Mouse (Mus musculus) 3134 (cell line): ENCODE measurements at regions not wholly inside any gene's neighbourhood (a gene's known extent, or its start where the extent isn't known, plus 50 kb on each side); places are given as distances from the start of the nearest gene placed in this dataset.
"Not testable (repeated sequence)": the region's sequence is repeated elsewhere in the genome, so short reads cannot be mapped to it uniquely, and the experiment has no call there.

Experiments used
- DNase-seq: peaks from one replicate; pipeline ENCODE4 v3.0.0-alpha.2; 2011; ENCODE audit warnings: low spot score; ENCODE audit not compliant: insufficient read length; ENCODE audit errors: extremely low read depth

DNA sequence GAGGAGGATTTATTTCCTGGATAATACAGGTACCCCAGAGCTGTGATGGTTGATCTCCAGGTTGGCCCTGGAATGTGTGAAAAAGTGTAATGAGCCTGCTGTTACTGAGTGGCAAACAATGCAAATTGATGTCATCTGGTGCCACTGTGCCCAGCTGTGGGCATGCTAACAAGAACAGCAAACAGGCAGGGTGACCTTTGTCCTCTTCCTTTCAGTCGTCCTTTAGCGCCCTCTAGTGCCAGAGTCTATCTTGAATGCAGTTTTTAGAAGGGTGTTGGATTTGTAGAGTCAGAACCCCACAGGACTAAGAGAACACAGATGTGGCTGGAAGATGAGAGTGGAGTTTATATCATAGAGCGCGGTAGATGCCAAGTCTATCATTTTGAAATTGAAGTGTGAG lies 164.3 kb downstream of the Sdhaf3 start:
- peak; percentile 11 for DNase-seq

DNA sequence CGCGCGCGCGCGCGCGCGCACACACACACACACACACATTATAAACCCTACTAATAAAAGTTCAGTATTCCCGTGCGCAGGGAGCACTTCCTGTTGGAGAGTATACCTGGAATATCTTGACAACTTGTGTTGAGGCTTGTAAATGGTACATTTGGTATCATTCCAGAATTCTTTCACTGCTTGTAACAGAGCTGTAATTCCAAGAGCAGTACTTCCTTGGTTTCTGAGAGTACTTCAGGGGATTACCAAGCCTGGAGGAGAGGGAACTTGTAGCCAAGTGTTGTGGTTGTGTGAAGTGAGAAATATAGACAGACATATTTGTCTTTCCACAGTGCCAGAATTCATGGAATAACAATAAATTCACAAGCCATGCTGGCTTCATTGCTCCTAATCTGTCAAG lies 177.2 kb downstream of the Sdhaf3 start:
- no peak for DNase-seq

DNA sequence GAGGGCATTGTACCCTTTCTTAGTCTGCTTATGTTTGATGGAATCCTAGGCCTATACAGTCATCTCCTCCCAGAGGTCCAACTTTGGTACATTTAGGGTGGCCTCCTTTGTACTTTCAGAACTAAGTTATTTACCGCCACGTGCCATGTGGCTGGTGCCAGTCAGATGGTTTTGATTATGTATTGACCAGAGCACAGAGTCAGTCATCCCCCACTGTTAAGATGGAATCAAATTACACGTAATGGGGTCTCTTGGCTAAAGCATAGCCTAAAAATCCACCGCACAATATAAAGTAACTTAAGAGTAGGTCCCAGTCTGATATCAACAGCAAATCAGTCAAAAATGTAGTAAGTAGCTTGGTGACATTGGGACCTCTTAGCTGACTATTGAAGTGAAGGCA lies 178.3 kb downstream of the Sdhaf3 start:
- no peak for DNase-seq

DNA sequence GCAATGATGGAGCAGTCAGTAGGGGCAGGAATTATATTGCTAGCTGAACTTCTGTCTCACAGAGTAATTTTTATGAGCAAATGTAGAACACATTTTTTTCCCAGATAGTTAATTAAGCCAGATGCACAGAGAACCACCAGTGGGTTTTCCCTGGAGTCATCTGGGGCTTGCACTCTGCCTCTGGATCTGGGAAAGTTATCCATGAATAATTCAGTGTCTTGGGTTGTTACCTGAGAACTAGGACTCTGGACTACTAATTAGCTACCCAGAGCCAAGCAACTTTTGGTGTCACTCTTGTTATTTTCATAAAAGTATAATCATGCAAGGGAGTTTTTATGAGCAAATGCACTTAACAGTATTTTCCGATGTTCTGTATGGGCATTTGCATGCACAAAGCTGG lies 179.1 kb downstream of the Sdhaf3 start:
- no peak for DNase-seq

DNA sequence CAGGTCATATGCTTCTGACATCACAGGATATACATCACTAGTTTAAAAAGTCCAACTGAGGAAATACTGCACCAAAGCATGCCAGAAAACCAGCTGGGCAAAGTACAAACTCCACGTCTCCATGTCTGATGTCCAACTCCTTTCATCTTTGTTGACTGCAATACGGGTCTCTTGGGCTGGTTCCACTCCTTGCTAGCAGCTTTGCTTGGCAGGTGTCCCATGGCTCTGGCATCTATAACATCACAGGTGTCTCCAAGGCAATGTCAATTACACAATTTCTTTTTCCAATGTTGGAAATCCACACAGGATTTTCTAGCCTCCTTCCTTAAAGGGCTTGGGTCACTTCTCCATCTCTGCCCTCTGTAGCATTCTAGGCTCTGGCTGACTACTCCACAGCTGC lies 225.9 kb downstream of the Sdhaf3 start:
- no peak for DNase-seq

DNA sequence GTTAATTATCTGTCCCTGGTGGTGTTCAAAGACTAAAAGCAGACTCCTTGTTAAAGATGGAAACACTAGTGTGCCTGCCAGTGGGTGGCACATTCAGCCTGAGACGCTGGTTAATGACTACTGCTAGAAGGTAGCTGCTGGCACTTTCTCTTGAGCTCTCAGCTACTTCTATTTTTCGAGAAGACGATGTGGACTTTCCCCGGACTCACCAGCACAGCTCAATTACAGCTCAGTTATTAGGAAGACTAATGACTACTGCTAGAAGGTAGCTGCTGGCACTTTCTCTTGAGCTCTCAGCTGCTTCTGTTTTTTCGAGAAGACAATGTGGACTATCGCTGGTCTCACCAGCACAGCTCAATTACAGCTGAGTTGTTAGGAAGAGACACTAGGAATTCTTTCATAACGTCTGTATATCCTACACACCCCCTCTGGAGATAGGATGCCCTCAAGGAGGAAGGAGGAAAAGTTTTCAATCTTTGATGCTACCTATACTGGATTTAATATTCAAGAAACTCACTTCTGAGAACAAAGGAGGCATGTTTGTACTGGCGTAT lies 243.3 kb downstream of the Sdhaf3 start:
- DNase-seq = no peak

DNA sequence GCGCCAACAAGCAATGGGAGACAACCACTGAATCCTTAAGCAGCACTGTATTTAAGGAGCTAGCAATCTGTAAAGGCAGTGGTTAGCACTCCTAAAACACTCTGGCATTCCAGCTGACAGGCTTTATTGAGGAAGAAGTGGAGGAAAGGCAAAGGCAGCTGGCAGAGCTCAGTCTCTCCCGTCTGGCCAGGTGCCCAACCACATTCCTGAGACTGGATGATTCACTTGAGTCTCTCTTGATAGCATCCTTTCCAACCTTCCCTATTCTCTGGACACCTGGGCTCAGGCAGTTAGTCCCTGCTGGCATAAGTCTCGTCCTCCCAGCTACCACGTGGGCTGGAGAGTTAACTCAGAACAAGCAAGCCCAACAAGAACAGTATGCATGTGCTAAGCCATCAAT lies 260.1 kb downstream of the Sdhaf3 start:
- peak; percentile 45 for DNase-seq

DNA sequence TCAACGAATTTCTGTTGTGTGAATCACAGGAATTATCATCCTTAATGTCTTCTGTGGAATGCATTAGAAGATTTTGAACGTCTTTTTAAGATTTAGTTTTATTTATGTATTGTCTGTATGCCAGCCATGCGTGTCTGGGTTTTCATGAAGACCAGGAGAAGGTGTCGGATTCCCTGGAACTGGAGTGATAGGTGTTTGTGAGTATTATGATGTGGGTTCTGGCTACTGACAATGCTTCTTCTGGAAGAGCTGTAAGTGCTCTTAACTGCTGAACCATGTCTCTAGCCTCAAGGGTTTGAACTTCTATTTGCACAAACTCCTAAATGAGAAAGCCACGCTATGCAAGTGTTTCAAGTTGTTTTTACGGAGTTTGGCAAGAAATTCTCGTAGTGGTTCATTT lies 296.5 kb downstream of the Sdhaf3 start:
- no peak for DNase-seq

DNA sequence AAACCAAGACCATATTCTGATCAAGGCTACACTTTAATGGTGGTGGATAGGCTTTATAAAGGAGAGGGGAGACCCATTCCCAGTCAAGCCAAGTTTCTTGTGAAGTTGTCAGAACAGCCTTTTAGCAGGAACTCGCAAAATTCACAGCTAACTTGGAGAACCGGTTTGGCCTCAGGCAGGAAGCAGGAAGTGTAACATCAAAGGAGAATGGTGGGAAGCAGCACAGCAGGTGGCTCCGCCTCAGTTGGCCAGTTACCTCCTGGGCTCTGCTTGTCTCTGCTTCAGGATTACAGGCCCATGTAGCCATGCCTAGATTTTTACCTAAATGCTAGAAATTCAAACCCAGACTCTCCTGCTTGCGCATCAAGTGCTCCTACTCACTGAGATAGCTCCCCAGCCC lies 277.2 kb upstream of the Tac1 start:
- DNase-seq = no peak

DNA sequence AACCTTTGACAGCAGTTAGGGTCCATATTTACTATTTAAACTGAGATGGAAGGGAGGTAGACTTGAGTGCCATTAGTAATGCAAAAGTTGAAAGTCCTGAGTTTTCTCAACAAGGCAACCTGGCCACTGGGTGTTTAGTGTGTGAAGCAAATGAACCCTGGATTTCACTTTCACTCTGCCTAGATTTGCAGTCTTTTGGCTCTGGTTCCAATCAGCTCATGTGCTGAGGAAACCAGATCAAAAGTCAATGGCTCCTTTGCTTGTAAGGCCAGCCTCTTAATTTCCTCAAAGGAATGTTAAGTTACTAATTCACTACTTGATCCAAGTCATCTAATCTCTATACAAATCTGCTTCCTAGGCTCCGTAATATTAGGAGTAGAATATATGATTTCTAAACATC lies 247.7 kb upstream of the Tac1 start:
- DNase-seq = no peak

DNA sequence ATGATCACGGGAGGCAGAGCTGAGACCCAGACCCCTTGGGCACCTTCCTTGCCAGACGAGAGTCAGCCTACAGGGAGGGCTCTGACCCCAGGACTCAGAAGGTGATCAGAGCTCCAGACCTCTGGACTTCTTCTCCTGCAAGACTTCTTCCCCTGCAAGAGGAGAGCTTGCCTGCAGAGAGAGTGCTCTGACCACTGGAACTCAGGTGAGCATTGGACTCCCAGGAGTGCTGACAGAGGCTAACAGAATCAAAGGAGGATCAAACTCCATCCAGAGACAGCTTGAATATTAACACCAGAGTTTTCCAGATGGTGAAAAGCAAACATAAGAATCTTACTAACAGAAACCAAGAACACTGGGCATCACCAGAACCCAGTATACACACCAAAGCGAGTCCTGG lies 241.2 kb upstream of the Tac1 start:
- no peak for DNase-seq

DNA sequence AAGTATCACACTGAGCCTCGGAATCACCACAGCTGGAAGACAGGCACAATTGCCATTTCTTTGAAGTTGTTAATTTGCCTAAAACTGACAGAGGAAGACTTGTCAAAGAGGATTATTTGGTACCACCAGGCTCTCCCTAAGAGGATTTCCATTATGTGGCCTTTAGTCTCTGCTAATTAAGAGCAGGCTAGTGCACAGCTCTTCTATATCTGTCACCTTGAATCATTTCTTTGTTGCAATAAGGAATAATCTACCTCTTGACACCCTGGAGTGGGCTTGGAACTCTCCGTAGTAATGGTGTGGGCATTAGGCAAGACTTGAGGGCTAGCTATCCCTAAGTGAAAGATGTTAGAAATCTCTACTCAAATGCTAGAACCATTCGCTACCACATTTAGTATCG lies 227.7 kb upstream of the Tac1 start:
- DNase-seq = no peak

DNA sequence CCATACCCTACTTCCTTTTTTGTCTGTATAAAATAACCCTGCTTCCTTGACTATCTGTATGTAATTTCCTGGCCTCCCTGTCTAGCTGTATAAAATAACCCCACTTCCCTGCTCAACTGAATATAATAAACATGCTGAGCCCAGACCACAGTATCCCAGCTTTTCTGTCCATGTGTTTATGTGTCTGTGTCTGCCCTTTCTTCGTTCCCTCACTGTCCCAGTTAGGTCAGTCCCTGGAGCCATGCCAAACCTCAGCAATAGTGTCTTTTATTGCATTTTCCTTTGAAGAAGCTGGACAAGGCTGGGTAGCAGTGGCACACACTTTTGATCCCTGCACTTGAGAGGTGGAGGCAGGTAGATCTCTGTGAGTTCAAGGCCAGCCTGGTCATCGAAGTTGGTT lies 198.0 kb upstream of the Tac1 start:
- no peak for DNase-seq

DNA sequence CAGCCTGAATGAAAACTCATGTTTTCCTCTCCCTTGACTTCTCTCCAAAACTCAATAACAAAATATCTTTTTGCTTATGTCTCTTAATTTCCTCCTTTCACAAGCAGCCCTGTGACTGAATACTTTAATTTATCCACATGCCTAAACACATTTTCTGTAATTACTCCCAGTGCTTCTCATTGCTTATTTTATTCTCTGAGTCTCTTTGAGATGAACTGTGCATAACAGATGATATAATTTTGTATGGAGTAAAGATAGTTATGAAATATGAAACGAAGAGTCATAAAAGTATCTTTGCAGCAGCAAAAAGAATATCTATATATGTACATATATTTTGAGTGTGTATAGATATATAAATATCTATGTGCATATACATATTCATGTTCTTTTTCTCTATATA lies 187.5 kb upstream of the Tac1 start:
- no peak for DNase-seq

DNA sequence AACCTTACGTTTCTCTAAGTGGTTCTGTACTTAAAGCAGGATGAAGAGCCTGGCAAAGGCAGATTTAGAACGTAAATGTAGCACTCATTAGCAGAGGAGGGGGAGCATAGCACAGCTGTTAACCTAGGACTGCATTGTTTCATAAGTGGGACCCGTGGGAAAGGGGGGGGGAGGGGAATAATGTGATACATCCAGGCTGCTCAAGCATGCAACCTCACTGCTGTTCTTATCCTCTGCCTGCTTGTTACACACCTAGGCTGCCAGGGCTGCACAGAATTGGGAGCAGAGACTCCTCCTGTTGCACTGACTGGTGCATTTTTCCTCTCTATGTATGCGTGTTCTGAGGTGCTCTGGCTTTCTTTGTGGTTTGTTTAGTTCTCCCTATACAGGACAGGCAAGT lies 180.1 kb upstream of the Tac1 start:
- no peak for DNase-seq

DNA sequence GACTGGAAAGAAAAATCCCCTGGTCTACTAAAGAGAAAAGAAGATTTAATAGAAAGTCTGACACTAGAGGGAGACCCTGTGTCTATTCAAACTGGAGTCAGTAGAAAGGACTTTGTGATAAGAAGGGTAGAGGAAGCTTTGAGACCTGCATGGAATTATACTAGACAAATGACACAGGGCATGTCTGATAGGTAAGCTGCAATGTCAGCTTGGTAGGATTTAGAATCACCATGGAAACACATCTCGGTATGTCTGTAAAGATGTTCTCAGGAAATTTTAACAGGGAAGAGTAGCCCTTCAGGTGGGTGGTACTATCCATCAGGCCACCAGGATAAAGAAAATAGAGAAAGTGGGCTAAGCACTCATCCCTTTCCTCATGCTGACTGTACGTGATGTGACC lies 178.8 kb upstream of the Tac1 start:
- no peak for DNase-seq

DNA sequence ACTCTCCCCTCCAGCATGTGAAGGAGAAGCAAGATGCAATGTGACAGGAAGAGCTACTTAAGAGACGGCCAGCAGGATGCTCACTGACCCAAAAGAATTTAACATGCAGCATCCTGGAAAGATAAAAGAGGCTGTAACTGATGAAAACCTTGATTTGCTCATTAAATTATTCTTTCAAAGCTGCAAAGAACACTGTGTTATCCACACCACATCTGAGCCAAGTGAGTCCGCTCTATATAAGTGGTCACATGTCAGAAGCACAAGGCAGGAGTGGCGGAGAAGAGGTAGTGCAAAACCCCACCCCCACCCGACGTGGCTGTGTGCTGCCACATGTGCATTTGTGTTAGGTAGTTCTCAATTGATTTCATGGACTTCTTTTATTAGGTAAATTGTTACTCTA lies 176.0 kb upstream of the Tac1 start:
- no peak for DNase-seq

DNA sequence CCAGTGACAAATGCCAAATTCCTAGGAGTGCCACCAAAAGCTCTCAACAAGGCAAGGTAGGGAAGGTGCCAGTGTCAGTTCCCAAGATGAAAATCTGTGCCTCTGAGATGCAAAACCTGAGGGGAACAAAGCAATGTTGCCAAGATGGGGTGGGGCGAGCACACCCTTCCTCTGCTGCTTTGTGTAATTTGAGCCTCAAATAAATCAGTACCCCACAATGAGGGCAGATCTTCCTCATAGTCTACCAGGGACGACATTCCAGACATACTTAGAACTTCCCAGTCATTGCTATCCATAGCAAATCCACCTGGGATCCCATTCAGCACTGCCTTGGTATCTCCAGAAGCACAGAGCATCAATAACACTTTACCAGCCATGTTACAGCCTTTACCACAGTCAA lies 129.9 kb upstream of the Tac1 start:
- no peak for DNase-seq

DNA sequence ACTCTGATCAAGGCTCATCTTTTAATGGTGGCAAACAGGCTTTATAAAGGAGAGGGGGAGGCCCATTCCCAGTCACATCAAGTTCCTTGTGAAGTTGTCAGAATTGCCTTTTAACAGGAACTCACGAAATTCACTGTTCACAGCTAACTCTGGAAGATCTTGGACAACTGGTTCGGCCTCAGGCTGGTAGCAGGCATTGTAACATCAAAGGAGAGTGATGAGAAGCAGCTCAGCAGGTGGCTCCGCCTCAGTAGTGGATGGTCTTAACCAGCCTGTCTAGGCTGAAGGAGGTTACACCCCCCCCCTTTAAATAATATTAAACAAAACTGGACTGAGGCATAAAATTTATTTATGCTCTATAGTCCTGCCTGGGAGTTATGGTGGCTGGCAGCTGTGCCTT lies 113.0 kb upstream of the Tac1 start:
- no peak for DNase-seq

DNA sequence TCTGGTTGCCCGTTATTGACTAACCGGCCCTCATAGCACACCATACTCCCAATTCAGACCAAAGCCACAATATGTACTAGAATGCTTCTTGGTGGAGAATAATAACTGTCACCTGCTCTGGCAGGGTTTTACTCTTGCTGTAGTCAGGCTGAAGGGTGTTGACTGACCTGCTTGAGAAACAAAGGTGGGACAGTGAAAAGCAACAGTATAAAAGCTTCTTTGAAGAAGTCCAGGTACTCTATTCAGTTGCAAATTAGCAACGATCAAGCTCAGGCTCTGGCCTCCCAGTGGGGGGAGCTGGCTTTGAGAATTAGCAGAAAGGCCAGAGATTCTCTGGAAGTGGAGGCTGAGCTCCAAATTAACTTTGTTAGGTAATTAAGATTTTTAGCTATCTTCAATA lies 112.4 kb upstream of the Tac1 start:
- DNase-seq = not testable (repeated sequence)

DNA sequence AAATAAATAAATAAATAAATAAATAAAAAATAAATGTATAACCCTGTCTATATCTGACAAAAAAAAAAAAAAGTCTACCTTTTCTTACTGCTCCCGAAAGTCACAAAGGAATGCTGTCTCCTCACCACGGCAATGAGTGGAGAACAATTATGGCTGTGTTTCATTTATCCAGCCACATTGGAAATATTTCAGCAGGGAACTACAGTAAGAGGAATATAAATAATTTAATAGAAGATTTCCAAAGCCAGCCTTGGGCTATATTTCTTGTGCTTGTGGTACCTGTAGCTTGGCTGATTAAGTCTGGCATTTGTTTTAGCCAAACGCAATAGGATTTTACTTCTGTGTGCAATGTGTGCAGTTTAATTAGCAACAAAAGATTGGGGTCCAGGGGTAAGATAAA lies 98.8 kb upstream of the Tac1 start:
- no peak for DNase-seq

DNA sequence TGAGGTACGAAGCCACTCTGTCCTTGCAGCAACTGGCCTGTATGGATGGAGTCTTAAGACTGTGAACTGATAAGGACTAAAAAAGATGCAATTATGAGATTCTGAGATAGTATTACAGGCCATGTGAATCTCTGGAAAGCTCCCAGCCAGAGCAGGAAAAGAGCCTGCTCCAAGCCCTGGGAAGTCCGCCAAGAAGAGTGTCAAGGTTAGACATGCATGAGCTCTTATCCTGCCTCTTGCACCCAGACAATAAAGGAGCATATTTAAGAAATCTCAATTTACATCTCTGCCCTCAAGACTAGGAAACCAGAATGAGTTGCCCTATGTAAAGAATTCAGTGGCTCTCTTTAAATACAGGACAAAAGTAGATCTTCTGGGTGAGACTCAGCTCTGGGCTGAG lies 90.8 kb upstream of the Tac1 start:
- peak; percentile 28 for DNase-seq

DNA sequence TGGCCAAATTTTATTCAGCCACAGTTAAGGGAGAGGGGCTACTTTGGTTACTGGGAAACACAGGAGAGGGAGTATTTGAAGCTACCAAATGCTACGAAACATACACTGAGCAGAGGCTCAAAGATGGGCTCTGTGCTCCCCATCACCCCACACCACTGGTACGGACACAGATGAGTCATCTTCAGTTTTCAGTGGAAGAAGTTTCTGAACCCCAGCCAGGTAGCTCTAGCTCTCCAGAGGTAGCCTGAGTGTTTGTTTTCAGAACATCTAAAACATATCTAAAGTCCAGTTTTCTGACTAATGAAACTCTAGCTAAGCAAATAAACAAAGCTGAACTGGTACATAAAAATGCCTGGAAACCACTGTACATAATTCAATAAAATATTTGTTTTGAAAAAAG lies 90.3 kb upstream of the Tac1 start:
- peak; percentile 28 for DNase-seq
